Mouse (Mus musculus): ENCODE measurements at regions not wholly inside any gene's neighbourhood (a gene's known extent, or its start where the extent isn't known, plus 50 kb on each side); places are given as distances from the start of the nearest gene placed in this dataset.
A peak's percentile ranks its signal among the peaks of the same experiment; 100 is the strongest.

DNA sequence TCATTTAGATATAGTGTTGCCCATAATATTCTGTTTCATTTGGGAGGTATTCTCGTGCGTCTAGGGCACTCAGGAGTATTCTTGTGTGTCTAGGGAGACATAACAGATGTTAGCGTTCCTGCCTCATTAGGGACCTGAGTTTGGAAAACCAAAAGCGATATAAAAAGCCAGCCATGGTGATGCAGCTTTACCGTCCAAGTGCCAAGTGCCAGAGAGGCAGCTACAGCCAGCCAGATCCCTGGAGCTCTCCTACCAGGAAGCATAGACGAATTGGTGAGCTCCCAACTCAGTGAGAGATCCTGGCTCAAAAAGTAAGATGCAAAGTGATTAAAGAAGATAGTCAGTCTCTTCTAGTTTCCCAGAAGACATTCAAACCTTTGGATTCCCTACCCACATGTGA, 308.3 kb upstream of the Sox9 start:
- Histone ChIP-seq H3K4me1 (replicated peaks) (no peaks in the 10 kb centered on the region), H3K9me3 (no peaks in the 10 kb centered on the region), H3K9ac (no peak overlapping the region), H3K36me3 (no peaks in the 10 kb centered on the region), H3K4me2 (no peak overlapping the region), H3K27me3 (no peaks in the 10 kb centered on the region), H3K4me3 (no peak overlapping the region), H3K27ac (replicated peaks) (no peak overlapping the region)
- no peak for ATAC-seq (ENCODE audit: low read depth)
- WGBS, result 75% methylated on average over 6 of the region's 6 CpGs

DNA sequence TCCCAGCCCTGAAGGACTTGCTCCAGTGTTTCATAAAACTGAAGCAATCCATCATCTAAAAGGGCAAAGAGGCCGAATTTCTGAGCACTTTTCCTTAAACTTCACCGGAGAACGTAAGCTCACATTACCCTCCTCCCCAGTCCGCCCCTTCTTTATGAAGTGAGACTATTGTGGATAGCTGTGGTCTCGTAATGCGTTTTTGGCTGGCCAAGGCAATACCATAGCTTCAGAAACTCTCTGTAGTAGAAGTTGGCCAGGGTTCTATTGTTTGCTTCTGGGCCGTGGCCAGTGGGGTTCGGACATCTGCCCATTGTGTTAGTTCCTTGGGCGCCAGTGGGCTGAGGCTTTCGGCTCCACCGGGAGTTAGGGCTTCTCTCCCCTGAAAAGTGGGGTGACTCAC, 301.7 kb upstream of the Sox9 start:
- Histone ChIP-seq H3K9me3 (no peaks in the 10 kb centered on the region), H3K9ac (no peak overlapping the region), H3K4me2 (peak overlapping the region; percentile 11; the same call in 1 of the 2 replicates), H3K4me1 (replicated peaks) (no peaks in the 10 kb centered on the region), H3K27ac (replicated peaks) (no peak overlapping the region), H3K27me3 (no peaks in the 10 kb centered on the region), H3K36me3 (no peaks in the 10 kb centered on the region), H3K4me3 (no peak overlapping the region)
- ATAC-seq (ENCODE audit: low read depth), result no peak
- WGBS, result 69% methylated on average over 11 of the region's 11 CpGs

DNA sequence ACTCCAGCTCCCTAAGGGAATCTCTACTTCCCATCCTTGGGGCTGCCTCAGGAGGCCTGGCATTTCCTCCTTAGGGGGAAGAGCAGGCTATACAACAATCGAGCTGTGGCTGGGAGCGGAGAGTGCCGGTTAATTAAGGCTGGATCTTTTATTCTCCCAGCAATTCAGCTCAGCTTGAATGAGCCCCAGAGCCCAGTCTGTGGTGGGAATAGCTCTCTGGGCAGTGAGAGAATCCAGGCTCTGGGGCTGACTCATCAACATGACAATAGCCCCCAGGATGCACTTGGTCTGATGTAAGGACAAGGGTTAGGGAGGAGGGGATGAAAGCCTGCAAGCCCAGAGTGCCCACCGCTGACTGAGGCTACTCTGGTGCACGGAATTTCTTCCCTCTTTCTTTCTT, 280.2 kb upstream of the Sox9 start:
- 3% methylated on average over 5 of the region's 5 CpGs for WGBS
- H3K4me1 ChIP-seq (replicated peaks), result peaks cover 11% of the 10 kb centered on the region
- no peaks in the 10 kb centered on the region for H3K36me3 ChIP-seq
- H3K4me3 ChIP-seq, result no peak overlapping the region
- peak overlapping the region; percentile 39; the same call in 1 of the 2 replicates for H3K27ac ChIP-seq (replicated peaks)
- H3K9me3 ChIP-seq, result no peaks in the 10 kb centered on the region
- ATAC-seq (ENCODE audit: low read depth), result peak; percentile 97
- H3K4me2 ChIP-seq, result peak overlapping the region; percentile 20; the same call in 1 of the 2 replicates
- H3K27me3 ChIP-seq, result no peaks in the 10 kb centered on the region; the same call in 1 of the 2 replicates
- H3K9ac ChIP-seq, result no peak overlapping the region

DNA sequence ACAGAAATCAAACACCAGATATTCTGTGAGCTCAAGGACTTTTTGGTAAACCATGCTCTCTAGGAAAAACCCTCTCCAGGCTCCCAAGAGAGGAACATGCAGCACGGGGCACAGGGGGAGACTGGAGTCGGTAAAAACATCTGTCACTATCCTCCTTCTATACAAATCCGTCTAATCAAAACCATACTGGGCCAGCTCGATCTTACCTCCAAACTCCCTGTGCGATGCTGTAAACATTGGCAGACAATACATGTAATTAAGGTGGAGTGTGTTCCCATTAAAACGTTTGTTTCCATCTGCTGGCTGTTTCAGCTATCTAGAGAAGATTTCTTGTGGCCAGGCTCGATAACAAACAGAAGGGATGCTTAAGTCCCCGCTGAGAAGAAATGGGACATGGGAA, 262.9 kb upstream of the Sox9 start:
- Histone ChIP-seq H3K4me1 (replicated peaks) (0 out of 2 replicates have a peak, but pooled peaks cover 4% of the 10 kb centered on the region), H3K9ac (no peak overlapping the region), H3K9me3 (no peaks in the 10 kb centered on the region), H3K27me3 (no peaks in the 10 kb centered on the region), H3K4me3 (no peak overlapping the region), H3K36me3 (no peaks in the 10 kb centered on the region), H3K27ac (replicated peaks) (no peak overlapping the region), H3K4me2 (no peak overlapping the region)
- WGBS, result 74% methylated on average over 8 of the region's 8 CpGs
- no peak for ATAC-seq (ENCODE audit: low read depth)

DNA sequence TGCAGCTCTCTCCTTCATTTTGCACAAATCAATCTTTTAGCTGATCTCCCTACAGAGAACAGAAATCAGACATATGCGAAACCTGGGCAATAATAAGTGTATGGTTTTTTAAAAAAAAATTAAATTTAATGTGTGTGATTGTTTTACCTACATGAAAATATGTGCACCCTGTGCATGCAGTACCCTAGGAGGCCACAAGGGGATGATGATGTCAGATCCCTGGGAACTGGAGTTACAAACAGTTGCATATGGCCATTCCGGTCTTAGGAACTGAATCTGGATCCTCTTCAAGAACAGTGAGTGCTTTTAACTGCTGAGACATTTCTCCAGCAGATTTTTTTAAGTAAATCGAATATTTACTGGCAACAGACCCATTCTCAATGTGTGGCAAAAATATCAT, 257.0 kb upstream of the Sox9 start:
- WGBS, result 89% methylated on average over 3 of the region's 3 CpGs
- no peaks in the 10 kb centered on the region for H3K9me3 ChIP-seq
- H3K4me1 ChIP-seq (replicated peaks), result 0 out of 2 replicates have a peak, but pooled peaks cover 4% of the 10 kb centered on the region
- no peak for ATAC-seq (ENCODE audit: low read depth)
- no peak overlapping the region for H3K4me3 ChIP-seq
- H3K4me2 ChIP-seq, result no peak overlapping the region
- H3K27me3 ChIP-seq, result no peaks in the 10 kb centered on the region
- no peak overlapping the region for H3K9ac ChIP-seq
- no peaks in the 10 kb centered on the region for H3K36me3 ChIP-seq
- no peak overlapping the region for H3K27ac ChIP-seq (replicated peaks)

DNA sequence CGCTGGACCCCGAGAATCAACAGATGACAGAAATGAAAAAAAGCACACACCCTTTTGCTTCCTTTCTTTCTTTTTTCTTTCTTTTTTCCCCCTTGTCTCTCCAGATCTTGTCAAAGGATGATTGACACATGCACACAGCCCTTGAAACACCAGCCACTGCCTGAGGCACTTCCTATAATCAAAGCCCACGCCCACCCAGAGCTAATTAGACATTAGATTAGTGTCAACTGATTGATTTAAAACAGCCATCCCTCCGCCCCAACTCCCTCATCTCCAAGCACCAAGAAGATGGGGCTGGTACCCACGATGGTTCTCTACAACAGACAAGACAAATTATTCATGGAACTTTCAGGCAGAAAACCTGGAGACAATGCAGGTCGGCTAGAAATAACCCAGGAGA, 239.5 kb upstream of the Sox9 start:
- Histone ChIP-seq H3K36me3 (no peaks in the 10 kb centered on the region), H3K9ac (no peak overlapping the region), H3K4me1 (replicated peaks) (0 out of 2 replicates have a peak, but pooled peaks cover 5% of the 10 kb centered on the region), H3K27ac (replicated peaks) (no peak overlapping the region), H3K9me3 (no peaks in the 10 kb centered on the region), H3K4me2 (no peak overlapping the region), H3K27me3 (no peaks in the 10 kb centered on the region), H3K4me3 (no peak overlapping the region)
- no peak for ATAC-seq (ENCODE audit: low read depth)
- WGBS, result 32% methylated on average over 6 of the region's 6 CpGs

DNA sequence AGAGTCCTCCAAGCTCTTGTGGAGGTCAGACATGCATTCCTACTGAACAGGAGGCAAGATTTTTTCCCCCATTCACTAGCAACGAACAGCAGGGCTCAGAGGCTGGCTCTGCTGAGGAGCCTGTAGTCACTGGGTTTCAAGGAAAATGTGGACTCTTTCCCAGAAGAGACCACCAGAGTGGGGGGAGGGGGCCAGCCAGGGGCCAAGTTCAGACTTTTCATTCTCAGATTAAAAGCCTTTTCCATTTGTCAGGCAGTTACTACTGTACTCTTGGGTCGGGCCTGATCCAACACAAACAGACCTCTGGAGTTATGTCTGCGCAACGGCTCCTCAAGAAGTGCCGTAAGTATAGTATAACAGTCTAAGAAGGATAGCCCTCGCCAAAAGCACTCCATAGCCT, 238.6 kb upstream of the Sox9 start:
- no peak for ATAC-seq (ENCODE audit: low read depth)
- WGBS, result 78% methylated on average over 6 of the region's 6 CpGs
- no peak overlapping the region for H3K9ac ChIP-seq

DNA sequence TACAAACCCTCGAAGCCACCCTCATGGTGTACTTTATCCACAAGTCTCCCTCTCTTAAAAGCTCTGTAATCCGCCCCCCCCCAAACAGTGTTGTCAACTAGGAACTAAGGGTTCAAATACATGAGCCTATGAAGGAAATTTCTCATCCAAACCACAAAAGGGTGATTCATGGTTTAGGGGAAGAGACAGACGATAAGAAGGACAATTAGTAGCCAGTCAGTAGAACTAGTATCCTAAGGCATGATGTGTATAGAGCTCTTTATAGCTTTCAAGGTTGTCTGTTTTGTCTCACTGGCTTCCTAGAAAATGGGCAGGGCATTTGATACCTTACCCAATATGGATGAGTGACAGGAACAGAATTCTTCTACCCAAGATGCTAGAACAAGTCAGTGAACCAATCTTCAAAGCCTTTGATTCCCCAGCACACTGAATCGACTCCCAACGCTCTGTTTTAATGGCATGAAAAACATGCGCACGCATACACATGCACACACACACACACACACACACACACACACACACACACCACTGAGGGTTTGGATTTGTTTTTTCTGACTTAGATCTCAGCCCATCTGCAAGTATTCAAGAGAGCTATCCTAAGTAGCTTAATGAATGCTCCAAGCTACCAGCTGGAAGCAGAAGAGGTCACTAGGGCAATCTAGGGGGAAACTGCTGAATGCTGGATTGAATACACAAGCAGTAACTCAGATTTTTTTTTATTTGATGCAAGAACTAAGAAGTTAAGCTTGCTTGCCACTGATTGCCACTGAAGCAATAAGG, 236.6 kb upstream of the Sox9 start:
- 72% methylated on average over 7 of the region's 7 CpGs for WGBS
- Histone ChIP-seq H3K4me3 (no peak overlapping the region), H3K4me1 (replicated peaks) (0 out of 2 replicates have a peak, but pooled peaks cover 5% of the 10 kb centered on the region), H3K4me2 (no peak overlapping the region), H3K9me3 (no peaks in the 10 kb centered on the region), H3K27me3 (no peaks in the 10 kb centered on the region), H3K9ac (no peak overlapping the region), H3K36me3 (no peaks in the 10 kb centered on the region), H3K27ac (replicated peaks) (no peak overlapping the region)
- no peak for ATAC-seq (ENCODE audit: low read depth)

More for the DNA sequence above, 238.6 kb upstream of the Sox9 start:
- Histone ChIP-seq H3K27ac (replicated peaks) (no peak overlapping the region), H3K4me3 (no peak overlapping the region), H3K4me1 (replicated peaks) (0 out of 2 replicates have a peak, but pooled peaks cover 5% of the 10 kb centered on the region), H3K27me3 (no peaks in the 10 kb centered on the region), H3K9me3 (no peaks in the 10 kb centered on the region), H3K36me3 (no peaks in the 10 kb centered on the region), H3K4me2 (no peak overlapping the region)

DNA sequence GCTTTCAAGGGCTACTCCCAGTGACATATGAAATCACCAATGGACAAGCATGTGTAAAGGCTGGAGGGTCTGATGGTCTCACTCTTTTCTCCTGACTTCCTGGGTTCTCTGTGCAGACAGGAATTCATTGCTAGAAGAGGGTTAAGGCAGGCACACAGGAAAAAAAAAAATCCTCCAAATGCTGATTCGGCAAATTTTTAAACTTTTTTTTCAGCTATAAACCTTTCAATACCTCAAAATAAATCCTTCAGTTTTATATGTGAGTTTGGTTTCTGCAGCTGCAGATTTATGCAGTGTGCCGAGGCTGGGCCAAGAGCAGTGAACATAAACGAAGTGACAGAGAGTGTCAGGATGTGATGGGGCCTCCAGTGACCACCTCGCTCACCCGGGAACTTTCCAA, 235.9 kb upstream of the Sox9 start:
- H3K9ac ChIP-seq, result no peak overlapping the region
- no peak overlapping the region for H3K4me3 ChIP-seq
- H3K4me2 ChIP-seq, result no peak overlapping the region
- H3K27ac ChIP-seq (replicated peaks), result no peak overlapping the region
- H3K36me3 ChIP-seq, result no peaks in the 10 kb centered on the region
- no peak for ATAC-seq (ENCODE audit: low read depth)
- 74% methylated on average over 5 of the region's 5 CpGs for WGBS
- H3K4me1 ChIP-seq (replicated peaks), result 0 out of 2 replicates have a peak, but pooled peaks cover 5% of the 10 kb centered on the region
- H3K9me3 ChIP-seq, result no peaks in the 10 kb centered on the region
- no peaks in the 10 kb centered on the region for H3K27me3 ChIP-seq

DNA sequence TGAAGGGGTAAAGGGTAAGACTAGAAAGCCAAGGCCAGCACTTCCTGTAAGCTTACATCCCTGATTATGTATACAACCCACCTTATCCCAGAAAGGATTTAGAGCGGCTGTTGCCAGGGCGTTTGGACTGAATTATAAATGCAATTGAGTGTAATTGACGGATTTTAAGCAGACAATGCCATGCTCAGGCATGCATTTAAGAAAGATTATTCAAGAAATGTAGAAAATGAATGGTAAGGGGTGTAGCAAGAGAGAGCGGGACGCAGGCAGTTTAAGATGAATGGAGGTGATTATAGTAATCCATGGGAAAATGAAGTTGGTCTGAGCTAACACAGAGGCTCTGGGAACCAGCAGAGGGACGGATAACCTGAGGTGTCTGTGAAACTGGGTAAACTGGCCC, 229.2 kb upstream of the Sox9 start:
- Histone ChIP-seq H3K9me3 (no peaks in the 10 kb centered on the region), H3K4me1 (replicated peaks) (no peaks in the 10 kb centered on the region), H3K4me2 (no peak overlapping the region), H3K36me3 (no peaks in the 10 kb centered on the region), H3K4me3 (no peak overlapping the region), H3K27me3 (no peaks in the 10 kb centered on the region), H3K9ac (no peak overlapping the region), H3K27ac (replicated peaks) (no peak overlapping the region)
- WGBS, result 65% methylated on average over 6 of the region's 6 CpGs
- no peak for ATAC-seq (ENCODE audit: low read depth)

DNA sequence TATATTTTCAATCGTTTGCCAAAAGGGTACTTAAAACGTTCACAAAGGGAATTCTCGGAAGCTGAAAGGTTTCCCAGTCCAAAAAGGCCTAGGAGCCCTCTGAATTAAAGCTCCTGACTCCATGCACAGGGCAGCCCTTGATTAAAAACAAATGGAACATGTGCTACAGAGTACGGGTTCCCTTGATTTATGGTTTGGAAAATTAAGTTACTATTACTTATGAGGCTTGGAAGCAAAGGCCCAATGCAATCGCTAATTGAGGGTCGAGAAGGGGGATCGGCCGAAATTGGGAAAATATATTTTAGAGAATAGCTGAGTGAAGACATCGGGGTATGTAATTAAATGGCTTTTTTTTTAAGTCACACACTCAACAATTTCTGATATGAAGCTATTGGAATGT, 219.0 kb upstream of the Sox9 start:
- no peaks in the 10 kb centered on the region for H3K4me1 ChIP-seq (replicated peaks)
- peaks cover 6% of the 10 kb centered on the region; the same call in 1 of the 2 replicates for H3K9me3 ChIP-seq
- H3K4me3 ChIP-seq, result no peak overlapping the region
- no peak for ATAC-seq (ENCODE audit: low read depth)
- no peak overlapping the region for H3K27ac ChIP-seq (replicated peaks)
- no peak overlapping the region for H3K9ac ChIP-seq
- 79% methylated on average over 9 of the region's 9 CpGs for WGBS
- no peak overlapping the region for H3K4me2 ChIP-seq
- no peaks in the 10 kb centered on the region for H3K36me3 ChIP-seq
- no peaks in the 10 kb centered on the region for H3K27me3 ChIP-seq

DNA sequence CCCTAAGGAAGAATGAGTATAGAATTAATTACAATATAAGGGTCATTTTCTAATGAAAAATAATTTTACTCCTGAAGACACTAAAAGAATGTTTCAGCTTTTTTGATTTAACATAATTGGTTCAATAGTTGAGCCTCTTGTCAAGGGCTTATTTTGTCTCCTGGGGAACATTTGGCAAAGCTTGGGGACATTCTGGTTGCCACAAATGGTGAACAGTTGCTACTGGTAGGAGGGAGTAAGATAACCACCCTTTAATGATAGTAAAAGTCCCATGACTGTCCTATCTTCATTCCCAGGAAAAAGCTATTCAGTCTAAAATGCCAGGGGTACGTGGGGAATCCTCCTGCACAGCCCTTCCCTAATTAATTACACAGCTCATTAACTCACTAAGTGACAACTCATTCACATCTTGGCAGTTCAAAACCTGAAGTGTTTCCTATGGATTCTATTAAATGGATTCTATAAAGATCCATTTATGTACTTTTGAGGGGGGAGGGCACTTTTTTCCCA, 217.3 kb upstream of the Sox9 start:
- Histone ChIP-seq H3K36me3 (no peaks in the 10 kb centered on the region), H3K4me3 (no peak overlapping the region), H3K4me1 (replicated peaks) (no peaks in the 10 kb centered on the region), H3K9ac (no peak overlapping the region), H3K27me3 (no peaks in the 10 kb centered on the region), H3K9me3 (peaks cover 5% of the 10 kb centered on the region; the same call in 1 of the 2 replicates), H3K4me2 (no peak overlapping the region), H3K27ac (replicated peaks) (no peak overlapping the region)
- 13% methylated on average over 1 of the region's 1 CpGs for WGBS
- ATAC-seq (ENCODE audit: low read depth), result no peak

DNA sequence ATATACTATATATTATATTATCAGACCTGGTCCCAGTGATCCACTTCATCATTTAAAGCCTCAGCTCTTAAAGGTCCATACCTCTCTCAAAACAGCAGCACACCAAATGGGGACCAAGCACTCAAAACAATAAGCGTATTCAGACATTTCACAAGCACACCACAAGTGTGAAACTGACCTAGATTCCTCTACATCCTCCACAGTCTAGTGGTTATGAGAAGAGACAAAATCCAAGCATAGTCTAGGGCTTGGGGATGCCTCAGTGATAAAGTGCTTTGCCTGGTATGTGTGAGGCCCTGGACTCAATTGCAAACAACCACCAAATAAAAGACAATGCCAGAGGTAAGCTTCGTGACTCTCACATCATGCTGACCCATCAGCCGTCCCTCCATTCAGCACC, 216.0 kb upstream of the Sox9 start:
- H3K27me3 ChIP-seq, result no peaks in the 10 kb centered on the region
- no peaks in the 10 kb centered on the region for H3K4me1 ChIP-seq (replicated peaks)
- no peaks in the 10 kb centered on the region for H3K9me3 ChIP-seq
- no peaks in the 10 kb centered on the region for H3K36me3 ChIP-seq
- no peak for ATAC-seq (ENCODE audit: low read depth)
- no peak overlapping the region for H3K9ac ChIP-seq
- 81% methylated on average over 3 of the region's 3 CpGs for WGBS
- no peak overlapping the region for H3K4me2 ChIP-seq
- H3K27ac ChIP-seq (replicated peaks), result no peak overlapping the region
- no peak overlapping the region for H3K4me3 ChIP-seq
